Comparison of ENCODE assay signal across 23 mouse cellular contexts in the genomic region with DNA sequence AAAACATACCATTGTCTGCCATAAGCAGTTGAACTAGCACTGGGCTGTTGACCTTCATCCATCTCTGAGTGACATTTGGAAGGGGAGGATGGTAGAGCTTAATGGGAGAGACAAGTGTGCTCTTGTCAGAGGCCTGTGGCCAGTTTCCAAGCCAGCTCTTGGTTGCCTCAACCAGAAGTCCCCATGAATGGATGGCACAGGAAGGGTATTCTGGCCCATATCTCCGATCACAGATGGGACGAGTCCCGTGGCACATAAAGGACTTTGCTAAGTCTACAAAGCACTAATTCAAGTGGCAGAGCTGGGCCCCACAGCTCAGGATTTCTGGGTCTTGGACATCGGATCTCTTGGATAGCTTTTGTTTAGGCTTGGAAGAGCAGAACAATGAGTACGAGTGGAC.
"Had no signal": no experiment of that assay in that cellular context is flagged by ENCODE, and none has a peak within 500 bp of the region (broad histone marks: within the 10 kb centered on the region; RNA-seq: fewer than 3 reads in every experiment).

No protein-coding gene starts in this region.

- H3K9me3 ChIP-seq: heart, embryonic 13.5 days; heart, embryonic 15.5 days; hindbrain, embryonic 10.5 days; hindbrain, embryonic 12.5 days; intestine, embryonic 15.5 days; limb, embryonic 10.5 days; limb, embryonic 12.5 days; liver, embryonic 13.5 days; liver, embryonic 15.5 days had no signal

- DNase-seq: gastrocnemius, adult 2 months; gastrocnemius, postnatal 10 days; gastrocnemius, postnatal 25 days; heart, adult 18-20 months; heart, postnatal 14 days; heart, postnatal 4 days; kidney, adult 18-20 months; kidney, adult 8-10 months; kidney, postnatal 10 days; kidney, postnatal 25 days; kidney, postnatal 4 days; liver; liver, embryonic 13.5 days had no signal

- H3K4me1 ChIP-seq: liver, embryonic 15.5 days had no signal

- H3K36me3 ChIP-seq: heart, embryonic 13.5 days; heart, embryonic 15.5 days; hindbrain, embryonic 10.5 days; hindbrain, embryonic 12.5 days; intestine, embryonic 15.5 days; limb, embryonic 10.5 days; limb, embryonic 12.5 days; liver, embryonic 13.5 days; liver, embryonic 15.5 days had no signal

- H3K27me3 ChIP-seq: heart, embryonic 13.5 days; heart, embryonic 15.5 days; hindbrain, embryonic 12.5 days; intestine, embryonic 15.5 days; limb, embryonic 12.5 days; liver, embryonic 13.5 days; liver, embryonic 15.5 days had no signal

- H3K27ac ChIP-seq: gastrocnemius, adult 2 months; heart, embryonic 13.5 days; heart, embryonic 15.5 days; hindbrain, embryonic 10.5 days; hindbrain, embryonic 12.5 days; hindbrain, embryonic 14.5 days; intestine, embryonic 15.5 days; left cerebral cortex, adult 2 months; limb, embryonic 10.5 days; limb, embryonic 12.5 days; liver, embryonic 13.5 days; liver, embryonic 15.5 days had no signal

- H3K4me3 ChIP-seq: gastrocnemius, adult 2 months; heart, embryonic 13.5 days; heart, embryonic 15.5 days; hindbrain, embryonic 10.5 days; hindbrain, embryonic 12.5 days; intestine, embryonic 15.5 days; left cerebral cortex, adult 2 months; limb, embryonic 10.5 days; limb, embryonic 12.5 days; liver, embryonic 13.5 days; liver, embryonic 15.5 days had no signal
